Mouse (Mus musculus): ENCODE data around the gene Lrrc3c. TPM values are rescaled to one million over a fixed set of nuclear protein-coding genes. Genes with fewer than 3 reads are reported as not detected.

The Lrrc3c gene
- polyA plus RNA-seq, 1 experiment from 2014 or later: not detected

Other genes starting within 250 kb of the Lrrc3c start
- 8.1 and 20.1 TPM in 2 replicates for gene Ppp1r1b, start 249.9 kb upstream of the Lrrc3c start, polyA plus RNA-seq (2016; fragmentation: Nextera tagmentation; extraction: Ambion mirVana)
- gene Stard3, start 239.9 kb upstream of the Lrrc3c start, polyA plus RNA-seq (2016; fragmentation: Nextera tagmentation; extraction: Ambion mirVana): 51.0 and 53.0 TPM in 2 replicates
- 86.0 and 159 TPM in 2 replicates for gene Tcap, start 214.5 kb upstream of the Lrrc3c start, polyA plus RNA-seq (2016; fragmentation: Nextera tagmentation; extraction: Ambion mirVana)
- 5.0 and 5.1 TPM in 2 replicates for gene Pnmt, start 211.8 kb upstream of the Lrrc3c start, polyA plus RNA-seq (2016; fragmentation: Nextera tagmentation; extraction: Ambion mirVana)
- 15.3 and 21.3 TPM in 2 replicates for gene Pgap3, start 197.8 kb upstream of the Lrrc3c start, polyA plus RNA-seq (2016; fragmentation: Nextera tagmentation; extraction: Ambion mirVana)
- 47.4 and 70.6 TPM in 2 replicates for gene Erbb2, start 185.8 kb upstream of the Lrrc3c start, polyA plus RNA-seq (2016; fragmentation: Nextera tagmentation; extraction: Ambion mirVana)
- 98.9 and 103 TPM in 2 replicates for gene Mien1, start 159.3 kb upstream of the Lrrc3c start, polyA plus RNA-seq (2016; fragmentation: Nextera tagmentation; extraction: Ambion mirVana)
- gene Grb7, start 151.9 kb upstream of the Lrrc3c start, polyA plus RNA-seq (2016; fragmentation: Nextera tagmentation; extraction: Ambion mirVana): 2.5 and 15.3 TPM in 2 replicates
- gene Ikzf3, start 52.3 kb upstream of the Lrrc3c start, polyA plus RNA-seq (2016; fragmentation: Nextera tagmentation; extraction: Ambion mirVana): 0.04 and 0.22 TPM in 2 replicates
- 0.21 and 0.65 TPM in 2 replicates for gene Zpbp2, start 47.2 kb upstream of the Lrrc3c start, polyA plus RNA-seq (2016; fragmentation: Nextera tagmentation; extraction: Ambion mirVana)
- gene Ormdl3, start 10.9 kb upstream of the Lrrc3c start, polyA plus RNA-seq (2016; fragmentation: Nextera tagmentation; extraction: Ambion mirVana): 56.1 and 61.0 TPM in 2 replicates
- gene Gm12355, start 27.4 kb downstream of the Lrrc3c start, polyA plus RNA-seq (2016; fragmentation: Nextera tagmentation; extraction: Ambion mirVana): 0.71 and 1.0 TPM in 2 replicates
- not detected in 2 replicates for gene Gsdma3, start 28.1 kb downstream of the Lrrc3c start, polyA plus RNA-seq (2016; fragmentation: Nextera tagmentation; extraction: Ambion mirVana)
- not detected in 2 replicates for gene Gsdma2, start 48.5 kb downstream of the Lrrc3c start, polyA plus RNA-seq (2016; fragmentation: Nextera tagmentation; extraction: Ambion mirVana)
- gene Gsdma, start 66.1 kb downstream of the Lrrc3c start, polyA plus RNA-seq (2016; fragmentation: Nextera tagmentation; extraction: Ambion mirVana): not detected in 2 replicates
- gene Psmd3, start 84.3 kb downstream of the Lrrc3c start, polyA plus RNA-seq (2016; fragmentation: Nextera tagmentation; extraction: Ambion mirVana): 232 and 255 TPM in 2 replicates
- not detected in 2 replicates for gene Csf3, start 103.0 kb downstream of the Lrrc3c start, polyA plus RNA-seq (2016; fragmentation: Nextera tagmentation; extraction: Ambion mirVana)
- gene Med24, start 131.1 kb downstream of the Lrrc3c start, polyA plus RNA-seq (2016; fragmentation: Nextera tagmentation; extraction: Ambion mirVana): 54.6 and 56.5 TPM in 2 replicates
- gene Thra, start 142.3 kb downstream of the Lrrc3c start, polyA plus RNA-seq (2016; fragmentation: Nextera tagmentation; extraction: Ambion mirVana): 19.2 and 23.2 TPM in 2 replicates
- gene Nr1d1, start 177.0 kb downstream of the Lrrc3c start, polyA plus RNA-seq (2016; fragmentation: Nextera tagmentation; extraction: Ambion mirVana): 3.6 and 5.9 TPM in 2 replicates
- gene Msl1, start 197.2 kb downstream of the Lrrc3c start, polyA plus RNA-seq (2016; fragmentation: Nextera tagmentation; extraction: Ambion mirVana): 14.0 and 21.6 TPM in 2 replicates
- gene Casc3, start 206.6 kb downstream of the Lrrc3c start, polyA plus RNA-seq (2016; fragmentation: Nextera tagmentation; extraction: Ambion mirVana): 29.5 and 37.2 TPM in 2 replicates
- gene Rapgefl1, start 238.5 kb downstream of the Lrrc3c start, polyA plus RNA-seq (2016; fragmentation: Nextera tagmentation; extraction: Ambion mirVana): 0.78 and 0.87 TPM in 2 replicates

Data from heart, embryonic 10.5 days (tissue).